Mouse (Mus musculus) forebrain, embryonic 14.5 days (tissue): ENCODE measurements at regions not wholly inside any gene's neighbourhood (a gene's known extent, or its start where the extent isn't known, plus 50 kb on each side); places are given as distances from the start of the nearest gene placed in this dataset.
A peak's percentile ranks its signal among the peaks of the same experiment; 100 is the strongest.

Experiments used
- ATAC-seq: fragments of 200-750 bp; cut with Nextera tagmentation; 2 replicates; pipeline ENCODE4 v1.8.0; 2017; ENCODE audit warnings: mild to moderate bottlenecking, moderate library complexity
- DNase-seq: peaks from one replicate; pipeline ENCODE4 v3.0.0-alpha.2; 2015; ENCODE audit warnings: low spot score
- H3K27ac ChIP-seq: fragments of 300-500 bp; sonication (generic); 2 replicates; pipeline ENCODE4 v1.5.1; 2014; ENCODE audit warnings: low read depth, mild to moderate bottlenecking, control low read depth, low read length, moderate library complexity
- H3K27me3 ChIP-seq: fragments of 300-500 bp; sonication (generic); replicated peaks from 2 replicates; pipeline ENCODE4 v1.6.1; 2014; ENCODE audit warnings: low read length, control low read depth, mixed read lengths; ENCODE audit not compliant: control insufficient read depth, insufficient read depth
- H3K36me3 ChIP-seq: fragments of 300-500 bp; sonication (generic); 2 replicates; pipeline ENCODE4 v1.6.1; 2014; ENCODE audit warnings: low read length, control low read depth; ENCODE audit not compliant: control insufficient read depth, insufficient read depth
- H3K4me1 ChIP-seq: fragments of 300-500 bp; sonication (generic); 2 replicates; pipeline ENCODE4 v1.6.1; 2014; ENCODE audit warnings: antibody characterized with exemption, low read length, control low read depth; ENCODE audit not compliant: control insufficient read depth, insufficient read depth
- H3K4me2 ChIP-seq: fragments of 300-500 bp; sonication (generic); 2 replicates; pipeline ENCODE4 v1.6.1; 2014; ENCODE audit warnings: mild to moderate bottlenecking, control low read depth, low read length
- H3K4me3 ChIP-seq: fragments of 300-500 bp; sonication (generic); 2 replicates; pipeline ENCODE4 v1.5.1; 2014; ENCODE audit warnings: low read depth, low read length, control low read depth
- H3K9ac ChIP-seq: fragments of 300-500 bp; sonication (generic); 2 replicates; pipeline ENCODE4 v1.6.1; 2014; ENCODE audit warnings: mild to moderate bottlenecking, low read length, control low read depth, moderate library complexity
- H3K9me3 ChIP-seq: fragments of 300-500 bp; sonication (generic); replicated peaks from 2 replicates; pipeline ENCODE4 v1.6.1; 2016; ENCODE audit warnings: low read length, control low read depth, mixed read lengths; ENCODE audit not compliant: control insufficient read depth
- WGBS: fragments of 180-500 bp; shearing (Covaris S2); extraction: QIAGEN DNeasy Blood & Tissue Kit; methylation state at CpG from one replicate; pipeline ENCODE4 v1.1.7; 2014; 5-methylcytosine and 5-hydroxymethylcytosine counted together

DNA sequence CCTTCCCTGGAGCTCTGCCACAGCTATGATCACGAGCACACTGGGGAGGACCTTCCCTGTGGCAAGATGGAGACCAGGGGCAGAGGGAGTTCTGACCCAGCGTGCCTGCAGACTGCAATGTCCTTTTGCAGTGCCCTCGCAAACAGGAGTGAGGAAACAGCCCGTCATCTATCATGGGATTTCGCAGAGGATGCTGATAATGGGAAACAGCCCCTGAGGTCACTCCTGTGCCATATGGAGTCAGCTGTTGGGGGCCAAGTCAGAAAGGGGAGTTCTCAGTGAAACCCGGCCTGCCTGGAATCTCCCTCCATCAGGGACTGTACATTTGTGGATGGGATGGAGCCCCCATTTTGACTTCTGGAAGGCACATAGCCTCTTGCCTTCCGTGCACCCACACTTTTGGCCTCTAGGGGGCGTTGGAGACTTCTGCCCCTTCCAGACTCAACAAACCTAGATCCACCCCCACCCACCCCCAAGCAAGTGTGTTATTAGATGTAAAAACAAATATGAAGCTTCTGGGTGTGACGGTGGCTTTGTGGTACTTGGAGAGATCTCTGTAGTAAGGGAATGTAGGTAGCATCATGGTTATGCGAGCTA is 98.1 kb downstream of the Kdr start:
- no peaks in the 10 kb centered on the region for H3K9me3 ChIP-seq
- H3K4me3 ChIP-seq: no peak overlapping the region
- ATAC-seq (no peak), DNase-seq (no peak)
- no peaks in the 10 kb centered on the region for H3K36me3 ChIP-seq
- H3K27ac ChIP-seq: no peak overlapping the region
- H3K9ac ChIP-seq: no peak overlapping the region
- no peak overlapping the region for H3K4me2 ChIP-seq
- H3K4me1 ChIP-seq: no peaks in the 10 kb centered on the region
- 81% methylated on average over 10 of the region's 10 CpGs for WGBS
- H3K27me3 ChIP-seq: no peaks in the 10 kb centered on the region

DNA sequence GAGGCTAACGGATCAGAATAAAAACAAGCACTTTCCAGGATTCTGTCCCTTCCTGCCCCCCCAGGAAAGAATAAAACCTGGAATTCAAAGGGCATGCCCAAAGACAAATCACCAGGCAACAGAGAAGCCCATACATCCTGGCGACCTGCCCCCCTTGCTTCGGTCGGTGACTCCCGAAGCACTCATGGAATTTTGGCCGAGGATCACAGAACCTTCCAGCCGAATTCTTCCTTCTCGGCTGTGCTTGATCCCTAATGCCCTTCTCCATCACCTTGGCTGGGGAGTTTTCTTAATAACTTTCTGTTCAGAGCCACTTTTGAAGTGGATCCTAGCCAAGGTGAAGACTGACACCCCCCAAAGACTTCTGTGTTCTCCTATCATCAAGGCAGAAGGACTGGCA is 99.9 kb downstream of the Kdr start:
- Histone ChIP-seq H3K4me1 (no peaks in the 10 kb centered on the region), H3K4me3 (no peak overlapping the region), H3K36me3 (no peaks in the 10 kb centered on the region), H3K9ac (no peak overlapping the region), H3K9me3 (no peaks in the 10 kb centered on the region), H3K27me3 (no peaks in the 10 kb centered on the region), H3K27ac (no peak overlapping the region), H3K4me2 (no peak overlapping the region)
- whole genome bisulfite sequencing: 89% methylated on average over 8 of the region's 8 CpGs
- no peak for DNase-seq
- ATAC-seq: no peak

DNA sequence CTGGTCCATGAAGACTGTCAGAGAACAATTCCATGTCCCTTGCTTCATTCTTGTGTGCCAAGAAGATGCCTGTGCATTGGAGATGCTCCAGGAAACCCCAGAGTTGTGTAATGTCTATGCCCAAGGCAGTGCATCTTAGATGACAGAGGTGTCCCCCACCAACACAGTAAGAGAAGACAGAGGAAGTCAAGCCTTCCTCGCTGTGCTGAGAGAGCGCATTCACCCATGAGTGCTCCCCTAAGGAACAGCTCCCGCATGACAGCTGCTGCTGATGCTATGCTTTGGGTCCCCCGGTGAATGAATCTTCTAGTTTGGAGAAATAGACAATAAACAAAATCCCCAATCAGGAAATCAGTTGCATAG is 100.7 kb downstream of the Kdr start:
- Histone ChIP-seq H3K36me3 (no peaks in the 10 kb centered on the region), H3K27ac (no peak overlapping the region), H3K4me3 (no peak overlapping the region), H3K9me3 (no peaks in the 10 kb centered on the region), H3K9ac (no peak overlapping the region), H3K4me1 (no peaks in the 10 kb centered on the region), H3K4me2 (no peak overlapping the region), H3K27me3 (no peaks in the 10 kb centered on the region)
- DNase-seq (no peak), ATAC-seq (no peak)
- WGBS: 82% methylated on average over 4 of the region's 4 CpGs

DNA sequence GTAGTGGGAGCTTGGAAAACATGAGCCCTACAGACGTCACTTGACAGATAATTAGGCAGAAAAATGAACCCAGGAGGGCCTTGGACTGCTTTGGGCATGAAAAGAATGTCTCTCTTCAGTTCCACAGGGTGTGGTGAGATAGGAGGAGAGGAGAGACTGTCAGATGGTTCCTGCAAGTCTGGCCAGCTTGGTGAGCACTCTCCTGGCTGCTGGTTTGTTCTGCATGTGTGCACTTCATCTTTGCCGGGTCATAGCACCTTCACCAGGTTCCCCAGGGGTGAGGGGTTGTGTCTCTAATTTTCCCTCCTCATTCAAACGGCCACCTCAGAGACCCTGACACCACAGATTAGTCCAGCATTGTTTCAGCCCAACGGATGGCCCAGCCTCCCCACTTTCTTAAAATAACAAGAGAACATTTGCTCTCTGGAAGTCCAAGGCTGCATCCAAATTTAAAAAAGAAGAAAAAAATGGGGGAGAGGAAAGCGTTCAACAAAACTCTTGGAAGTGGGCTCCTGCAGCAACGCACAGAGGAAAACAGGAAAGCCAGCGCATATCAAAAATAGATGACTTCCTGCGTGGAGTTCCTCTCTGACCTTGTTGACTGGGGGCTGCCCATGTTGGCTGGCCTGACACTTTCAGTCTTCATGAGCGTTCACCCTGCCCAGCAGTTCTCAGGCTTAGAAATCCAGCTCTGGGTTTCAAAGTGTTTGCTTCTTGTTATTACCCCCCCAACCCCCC is 101.2 kb downstream of the Kdr start:
- Histone ChIP-seq H3K4me1 (no peaks in the 10 kb centered on the region), H3K9me3 (no peaks in the 10 kb centered on the region), H3K4me2 (no peak overlapping the region), H3K9ac (no peak overlapping the region), H3K27ac (no peak overlapping the region), H3K27me3 (no peaks in the 10 kb centered on the region), H3K36me3 (no peaks in the 10 kb centered on the region), H3K4me3 (no peak overlapping the region)
- ATAC-seq: no peak
- 75% methylated on average over 9 of the region's 9 CpGs for WGBS
- DNase-seq: no peak

DNA sequence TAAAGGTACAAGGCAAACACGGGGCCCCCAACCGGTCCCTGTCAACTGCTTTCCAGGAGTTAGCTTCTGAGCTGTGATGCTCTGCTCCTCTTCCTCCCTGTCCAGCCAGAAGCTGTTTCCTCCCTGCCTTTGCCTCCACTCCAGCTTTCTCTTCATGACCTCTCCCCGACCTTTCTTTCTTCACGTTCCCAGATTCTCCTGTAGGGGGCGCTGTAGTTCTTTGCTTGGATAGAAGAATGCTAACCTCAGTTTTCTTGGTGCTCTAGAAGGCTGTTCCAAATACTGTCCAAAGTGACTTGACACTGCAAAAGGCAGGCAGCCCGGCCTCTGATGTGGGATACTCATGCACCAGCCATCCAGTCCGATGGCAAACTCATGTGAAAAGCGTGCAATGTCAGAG is 107.1 kb downstream of the Kdr start:
- no peak for ATAC-seq
- WGBS: 28% methylated on average over 8 of the region's 8 CpGs
- H3K4me2 ChIP-seq: no peak overlapping the region
- H3K4me1 ChIP-seq: no peaks in the 10 kb centered on the region
- no peaks in the 10 kb centered on the region for H3K36me3 ChIP-seq
- H3K9me3 ChIP-seq: peaks cover 3% of the 10 kb centered on the region; the same call in 1 of the 2 replicates
- H3K27me3 ChIP-seq: no peaks in the 10 kb centered on the region
- no peak overlapping the region for H3K27ac ChIP-seq
- DNase-seq: peak; percentile 70
- H3K9ac ChIP-seq: no peak overlapping the region
- no peak overlapping the region for H3K4me3 ChIP-seq

DNA sequence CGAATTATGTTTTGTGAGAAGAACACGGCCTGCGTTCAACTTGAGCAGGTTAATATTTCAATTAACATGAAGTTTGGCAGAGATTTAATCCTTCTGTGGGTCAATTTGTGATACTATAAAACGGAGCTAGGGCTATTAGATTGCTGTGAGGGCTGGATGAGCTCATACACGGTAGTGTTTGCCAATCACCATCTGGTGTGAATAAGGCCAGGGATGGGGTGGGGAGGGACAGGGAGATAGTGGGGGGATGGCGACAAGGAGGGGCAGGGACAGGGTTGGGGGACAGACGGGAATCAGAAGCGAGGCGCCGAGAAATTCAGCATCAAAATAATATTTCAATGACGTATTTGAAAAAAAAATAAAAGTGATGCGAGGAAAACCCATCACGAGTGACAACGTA is 107.6 kb downstream of the Kdr start:
- no peak overlapping the region for H3K4me2 ChIP-seq
- H3K9me3 ChIP-seq: peaks cover 3% of the 10 kb centered on the region; the same call in 1 of the 2 replicates
- peak; percentile 32 for DNase-seq
- no peak overlapping the region for H3K27ac ChIP-seq
- no peak for ATAC-seq
- H3K27me3 ChIP-seq: no peaks in the 10 kb centered on the region
- 74% methylated on average over 14 of the region's 14 CpGs for WGBS
- no peak overlapping the region for H3K9ac ChIP-seq
- no peaks in the 10 kb centered on the region for H3K36me3 ChIP-seq
- H3K4me1 ChIP-seq: no peaks in the 10 kb centered on the region
- no peak overlapping the region for H3K4me3 ChIP-seq

DNA sequence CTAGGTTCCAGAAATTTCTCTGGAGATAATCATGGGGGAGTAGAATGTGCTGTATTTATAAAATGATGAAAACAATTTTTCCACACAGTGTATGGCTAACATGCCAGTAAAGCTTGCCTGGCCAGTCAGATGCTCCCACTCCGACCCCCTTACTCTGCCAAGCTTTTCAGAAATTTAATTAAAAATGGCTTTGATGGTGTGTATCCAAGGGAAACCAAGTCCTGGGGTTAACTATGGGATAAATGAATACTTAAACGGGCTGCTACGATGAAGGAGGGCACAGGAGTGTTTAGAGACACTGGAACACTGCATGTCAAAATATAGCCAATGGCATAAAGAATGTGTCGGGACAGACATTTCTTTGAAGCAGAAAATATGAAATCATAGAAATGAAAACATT is 108.7 kb downstream of the Kdr start:
- no peak overlapping the region for H3K9ac ChIP-seq
- H3K9me3 ChIP-seq: peaks cover 3% of the 10 kb centered on the region; the same call in 1 of the 2 replicates
- H3K4me1 ChIP-seq: no peaks in the 10 kb centered on the region
- DNase-seq: peak; percentile 23
- H3K4me3 ChIP-seq: no peak overlapping the region
- no peaks in the 10 kb centered on the region for H3K27me3 ChIP-seq
- WGBS: 20% methylated on average over 4 of the region's 4 CpGs
- H3K4me2 ChIP-seq: no peak overlapping the region
- no peak; the same call in 1 of the 2 replicates for ATAC-seq
- no peak overlapping the region for H3K27ac ChIP-seq
- H3K36me3 ChIP-seq: no peaks in the 10 kb centered on the region

DNA sequence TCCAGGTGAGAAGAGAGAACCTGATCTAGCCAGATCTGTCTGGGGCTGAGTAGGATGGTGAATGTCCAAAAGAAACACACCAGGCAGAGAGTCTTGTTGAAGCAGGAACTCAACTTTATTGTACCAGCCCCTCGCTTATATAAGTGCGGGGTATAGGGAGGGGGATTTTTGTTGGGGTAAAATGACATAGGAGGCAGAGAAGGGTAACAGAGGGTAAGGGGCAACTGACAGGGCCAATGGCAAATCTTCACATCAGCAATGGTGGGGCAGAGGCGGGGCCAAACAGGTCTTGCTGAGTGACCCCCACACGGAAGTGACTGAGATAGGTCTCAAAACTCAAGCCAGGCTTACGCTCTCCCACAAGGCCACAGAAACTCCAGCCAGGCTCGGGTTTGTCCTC is 113.2 kb downstream of the Kdr start:
- 93% methylated on average over 6 of the region's 6 CpGs for WGBS
- no peak for DNase-seq

DNA sequence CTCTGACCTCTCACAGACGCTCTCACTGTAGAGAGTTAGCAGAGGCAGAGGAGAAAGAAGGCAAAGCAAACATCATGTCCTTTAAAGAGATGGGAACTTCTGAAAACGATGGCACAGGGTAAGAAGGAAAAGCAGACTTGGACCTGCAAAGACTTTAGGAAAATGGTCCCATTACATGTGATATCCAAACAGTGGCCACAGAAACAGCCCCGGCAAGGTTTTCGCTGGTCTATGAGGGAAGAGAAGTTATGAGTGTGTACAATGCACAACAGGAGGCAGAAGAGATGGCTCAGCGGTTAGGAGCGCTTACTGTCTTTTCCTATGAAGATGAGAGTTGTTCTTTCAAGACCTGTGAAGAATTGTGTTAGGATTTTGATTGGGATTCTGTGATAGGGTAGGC is 114.9 kb downstream of the Kdr start:
- H3K4me1 ChIP-seq: no peaks in the 10 kb centered on the region
- no peak overlapping the region for H3K27ac ChIP-seq
- no peak for ATAC-seq
- H3K9me3 ChIP-seq: peaks cover 3% of the 10 kb centered on the region; the same call in 1 of the 2 replicates
- no peaks in the 10 kb centered on the region for H3K36me3 ChIP-seq
- no peak overlapping the region for H3K4me2 ChIP-seq
- H3K9ac ChIP-seq: no peak overlapping the region
- no peaks in the 10 kb centered on the region for H3K27me3 ChIP-seq
- DNase-seq: no peak
- no peak overlapping the region for H3K4me3 ChIP-seq
- WGBS: 62% methylated on average over 6 of the region's 6 CpGs

More for the DNA sequence above, 113.2 kb downstream of the Kdr start:
- Histone ChIP-seq H3K9me3 (peaks cover 3% of the 10 kb centered on the region; the same call in 1 of the 2 replicates), H3K27ac (no peak overlapping the region), H3K4me2 (no peak overlapping the region), H3K4me3 (no peak overlapping the region), H3K36me3 (no peaks in the 10 kb centered on the region), H3K9ac (no peak overlapping the region), H3K4me1 (no peaks in the 10 kb centered on the region), H3K27me3 (no peaks in the 10 kb centered on the region)
- no peak for ATAC-seq
